Mouse (Mus musculus) c-Kit-positive CD71-negative TER-119-negative erythroid progenitor cells, embryonic 14.5 days (primary cell): ENCODE measurements around the gene Hsf2bp.

Experiments used
- DNase-seq: peaks from one replicate; pipeline ENCODE4 v3.0.0-alpha.2; 2013; ENCODE audit warnings: low read depth

Hsf2bp gene

GRCm38 (mm10) chr17:31935841-31936240, 100.3 kb downstream of the Hsf2bp start:
- DNase-seq = no peak

- no peak for DNase-seq
Observed at GRCm38 (mm10) chr17:31935091-31935830, 100.9 kb downstream of the Hsf2bp start.

- no peak for DNase-seq
Observed at GRCm38 (mm10) chr17:31933956-31934355, 102.2 kb downstream of the Hsf2bp start.

- no peak for DNase-seq
Observed at GRCm38 (mm10) chr17:31931499-31931898, 104.7 kb downstream of the Hsf2bp start.

- DNase-seq = no peak
Observed at GRCm38 (mm10) chr17:31929844-31930715, 106.1 kb downstream of the Hsf2bp start.

GRCm38 (mm10) chr17:31929032-31929431, 107.1 kb downstream of the Hsf2bp start:
- no peak for DNase-seq

GRCm38 (mm10) chr17:31927895-31928626, 108.1 kb downstream of the Hsf2bp start:
- no peak for DNase-seq

- no peak for DNase-seq
Observed at GRCm38 (mm10) chr17:31924229-31924628, 111.9 kb downstream of the Hsf2bp start.

- no peak for DNase-seq
Observed at GRCm38 (mm10) chr17:31923310-31923970, 112.7 kb downstream of the Hsf2bp start.

GRCm38 (mm10) chr17:31920589-31921190, 115.5 kb downstream of the Hsf2bp start:
- DNase-seq = no peak

- no peak for DNase-seq
Observed at GRCm38 (mm10) chr17:31919599-31919998, 116.5 kb downstream of the Hsf2bp start.

- no peak for DNase-seq
Observed at GRCm38 (mm10) chr17:31918374-31918773, 117.8 kb downstream of the Hsf2bp start.

- DNase-seq = no peak
Observed at GRCm38 (mm10) chr17:31916461-31916775, 119.7 kb downstream of the Hsf2bp start.

GRCm38 (mm10) chr17:31915756-31916460, 120.2 kb downstream of the Hsf2bp start:
- no peak for DNase-seq

GRCm38 (mm10) chr17:31914323-31914722, 121.8 kb downstream of the Hsf2bp start:
- DNase-seq = no peak

GRCm38 (mm10) chr17:31912881-31913662, 123.1 kb downstream of the Hsf2bp start:
- no peak for DNase-seq

GRCm38 (mm10) chr17:31912387-31912786, 123.8 kb downstream of the Hsf2bp start:
- DNase-seq = no peak

- DNase-seq = no peak
Observed at GRCm38 (mm10) chr17:31908966-31909365, 127.2 kb downstream of the Hsf2bp start.

- DNase-seq = no peak
Observed at GRCm38 (mm10) chr17:31906441-31906840, 129.7 kb downstream of the Hsf2bp start.

- DNase-seq = peak; percentile 68
Observed at GRCm38 (mm10) chr17:31905791-31906211, 130.3 kb downstream of the Hsf2bp start.
